Mouse (Mus musculus) neural tube, embryonic 11.5 days (tissue): Measurements from ENCODE around the gene Dynll2. TPM values are rescaled to one million over a fixed set of nuclear protein-coding genes. Genes with fewer than 3 reads are reported as not detected.

Experiments used
- ATAC-seq: fragments of 200-750 bp; cut with Nextera tagmentation; 2 replicates; pipeline ENCODE4 v1.8.0; 2017; ENCODE audit warnings: moderate number of reproducible peaks, mild to moderate bottlenecking, moderate TSS enrichment, moderate library complexity; ENCODE audit not compliant: insufficient read depth, low FRiP score, low TSS enrichment
- DNase-seq: peaks from one replicate; pipeline ENCODE4 v3.0.0-alpha.2; 2015; ENCODE audit warnings: low spot score
- H3K27ac ChIP-seq: fragments of 300-500 bp; sonication (generic); 2 replicates; pipeline ENCODE4 v1.5.1; 2014; ENCODE audit warnings: low read depth, mild to moderate bottlenecking, low read length
- H3K27me3 ChIP-seq: fragments of 300-500 bp; sonication (generic); 2 replicates; pipeline ENCODE4 v1.6.1; 2014; ENCODE audit warnings: mild to moderate bottlenecking, low read length, mixed read lengths; ENCODE audit not compliant: control insufficient read depth, insufficient read depth
- H3K36me3 ChIP-seq: fragments of 300-500 bp; sonication (generic); 2 replicates; pipeline ENCODE4 v1.6.1; 2014; ENCODE audit warnings: mild to moderate bottlenecking, low read length, moderate library complexity, mixed read lengths; ENCODE audit not compliant: control insufficient read depth, insufficient read depth
- H3K4me1 ChIP-seq: fragments of 300-500 bp; sonication (generic); 2 replicates; pipeline ENCODE4 v1.6.1; 2014; ENCODE audit warnings: low read length, mixed read lengths; ENCODE audit not compliant: control insufficient read depth, insufficient read depth
- H3K4me2 ChIP-seq: fragments of 300-500 bp; sonication (generic); 2 replicates; pipeline ENCODE4 v1.6.1; 2014; ENCODE audit warnings: low read depth, mild to moderate bottlenecking, moderate library complexity
- H3K4me3 ChIP-seq: fragments of 300-500 bp; sonication (generic); 2 replicates; pipeline ENCODE4 v1.5.1; 2014; ENCODE audit warnings: low read depth, low read length
- H3K9ac ChIP-seq: fragments of 300-500 bp; sonication (generic); 2 replicates; pipeline ENCODE4 v1.6.1; 2014; ENCODE audit warnings: mild to moderate bottlenecking, low read length
- H3K9me3 ChIP-seq: fragments of 300-500 bp; sonication (generic); 2 replicates; pipeline ENCODE4 v1.6.1; 2016; ENCODE audit warnings: low read length; ENCODE audit not compliant: control insufficient read depth
- WGBS: fragments of 180-500 bp; shearing (Covaris S2); extraction: QIAGEN DNeasy Blood & Tissue Kit; methylation state at CpG from one replicate; pipeline ENCODE4 v1.1.7; 2014; 5-methylcytosine and 5-hydroxymethylcytosine counted together
- polyA plus RNA-seq: library from polyadenylated mRNA; unstranded; fragments of >200 nt; fragmentation: Nextera tagmentation; extraction: Ambion mirVana; gene quantifications from 2 replicates; pipeline ENCODE4 v1.2.1, GENCODE M21; 2014

Gene Dynll2
- polyA plus RNA-seq, 1 experiment from 2014 or later, result 22.9 TPM

DNA sequence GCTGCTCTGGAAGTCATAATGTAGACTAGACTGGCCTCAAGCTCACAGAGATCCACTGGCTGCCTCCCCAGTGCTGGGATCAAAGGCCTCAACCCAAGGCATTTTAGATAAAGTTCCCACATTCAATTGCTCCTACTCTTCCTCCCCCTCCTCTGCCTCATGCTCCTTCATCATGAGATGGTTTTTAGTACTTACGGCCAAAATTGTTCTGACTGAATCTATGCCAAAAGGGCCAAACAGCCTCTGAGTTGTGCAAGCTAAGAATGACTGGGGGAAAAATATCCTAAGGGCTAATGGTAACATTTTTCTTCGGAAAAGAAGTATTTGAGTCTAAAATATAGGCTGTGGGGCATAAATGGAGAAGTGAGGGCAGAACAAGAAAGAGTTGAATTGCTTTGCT lies 36.6 kb upstream of the Dynll2 start:
- no peak overlapping the region for H3K27ac ChIP-seq
- WGBS, result 76% methylated on average over 2 of the region's 2 CpGs
- no peak overlapping the region for H3K4me2 ChIP-seq
- no peak overlapping the region for H3K4me3 ChIP-seq
- H3K9me3 ChIP-seq, result no peaks in the 10 kb centered on the region
- H3K27me3 ChIP-seq, result no peaks in the 10 kb centered on the region
- H3K36me3 ChIP-seq, result no peaks in the 10 kb centered on the region
- ATAC-seq (no peak), DNase-seq (no peak)
- H3K4me1 ChIP-seq, result no peaks in the 10 kb centered on the region
- no peak overlapping the region for H3K9ac ChIP-seq

DNA sequence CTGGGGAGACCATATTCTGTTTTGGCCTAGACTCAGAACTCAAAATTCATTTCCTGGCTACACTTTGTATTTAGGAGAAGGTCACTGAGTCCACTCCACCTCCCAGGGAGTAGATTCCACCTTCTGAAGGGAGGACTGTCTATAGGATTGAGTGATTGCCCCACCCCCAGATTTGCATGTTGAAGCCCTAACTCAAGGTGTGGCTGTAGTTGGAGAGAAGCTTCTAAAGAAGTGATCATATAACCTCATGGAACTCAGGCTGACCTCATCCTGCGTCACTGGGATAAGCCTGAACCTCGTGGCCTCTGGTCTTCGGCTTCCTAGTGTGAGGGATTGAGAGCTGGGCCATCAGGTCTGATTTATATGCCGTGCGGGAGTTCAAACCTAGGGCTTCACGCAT lies 28.5 kb upstream of the Dynll2 start:
- H3K4me3 ChIP-seq, result no peak overlapping the region
- no peak for DNase-seq
- H3K27ac ChIP-seq, result no peak overlapping the region
- no peak for ATAC-seq
- no peak overlapping the region for H3K9ac ChIP-seq
- H3K36me3 ChIP-seq, result no peaks in the 10 kb centered on the region
- H3K4me1 ChIP-seq, result no peaks in the 10 kb centered on the region
- H3K4me2 ChIP-seq, result no peak overlapping the region
- 69% methylated on average over 6 of the region's 6 CpGs for WGBS
- no peaks in the 10 kb centered on the region for H3K27me3 ChIP-seq
- H3K9me3 ChIP-seq, result no peaks in the 10 kb centered on the region

DNA sequence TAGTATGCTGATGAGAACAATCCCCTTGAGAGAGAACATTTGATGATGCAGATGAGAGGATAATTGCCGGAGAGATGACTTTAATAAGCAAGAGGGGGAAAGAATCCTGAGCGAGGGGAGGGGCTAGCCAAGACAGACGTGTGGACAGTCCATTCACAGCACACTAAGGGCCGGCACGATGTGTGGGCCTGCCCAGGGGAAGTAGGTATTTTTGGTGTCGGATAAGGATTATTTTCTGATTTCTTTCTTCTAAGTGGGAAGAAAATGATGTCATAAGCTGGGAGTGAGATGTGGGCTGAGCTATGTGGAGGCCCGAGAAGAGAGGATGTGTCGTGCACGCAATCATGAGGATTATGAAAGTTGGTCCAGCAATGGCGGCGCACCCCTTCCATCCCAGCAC lies 27.8 kb upstream of the Dynll2 start:
- H3K36me3 ChIP-seq, result no peaks in the 10 kb centered on the region
- no peak for DNase-seq
- WGBS, result 93% methylated on average over 11 of the region's 11 CpGs
- no peak overlapping the region for H3K9ac ChIP-seq
- no peaks in the 10 kb centered on the region for H3K4me1 ChIP-seq
- no peaks in the 10 kb centered on the region for H3K27me3 ChIP-seq
- H3K4me2 ChIP-seq, result no peak overlapping the region
- no peaks in the 10 kb centered on the region for H3K9me3 ChIP-seq
- H3K27ac ChIP-seq, result no peak overlapping the region
- H3K4me3 ChIP-seq, result no peak overlapping the region
- ATAC-seq, result no peak

DNA sequence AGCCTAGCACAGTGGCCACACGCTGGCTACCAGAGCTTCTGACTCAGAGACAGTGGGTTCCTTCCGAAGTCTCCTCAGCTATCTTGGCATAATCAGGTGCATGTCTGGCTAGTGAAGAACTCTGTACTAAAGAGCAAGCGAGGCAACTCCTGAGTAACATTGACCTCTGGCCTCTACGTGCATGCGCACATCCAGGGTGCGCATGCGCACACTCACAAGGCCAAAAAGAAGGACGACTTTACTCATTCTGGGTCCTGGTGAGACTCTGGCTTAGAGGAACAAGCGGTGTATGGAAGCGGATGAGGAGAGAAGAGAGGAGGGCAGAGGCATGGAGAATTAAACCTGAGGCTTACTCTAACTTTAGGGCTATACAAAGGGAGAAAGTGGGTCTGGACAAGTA lies 26.3 kb upstream of the Dynll2 start:
- no peaks in the 10 kb centered on the region for H3K9me3 ChIP-seq
- no peak overlapping the region for H3K4me2 ChIP-seq
- no peak overlapping the region for H3K9ac ChIP-seq
- no peak overlapping the region for H3K4me3 ChIP-seq
- DNase-seq, result no peak
- H3K4me1 ChIP-seq, result 0 out of 2 replicates have a peak, but pooled peaks cover 2% of the 10 kb centered on the region
- H3K27ac ChIP-seq, result no peak overlapping the region
- 92% methylated on average over 10 of the region's 10 CpGs for WGBS
- H3K27me3 ChIP-seq, result no peaks in the 10 kb centered on the region
- H3K36me3 ChIP-seq, result no peaks in the 10 kb centered on the region
- ATAC-seq, result no peak

DNA sequence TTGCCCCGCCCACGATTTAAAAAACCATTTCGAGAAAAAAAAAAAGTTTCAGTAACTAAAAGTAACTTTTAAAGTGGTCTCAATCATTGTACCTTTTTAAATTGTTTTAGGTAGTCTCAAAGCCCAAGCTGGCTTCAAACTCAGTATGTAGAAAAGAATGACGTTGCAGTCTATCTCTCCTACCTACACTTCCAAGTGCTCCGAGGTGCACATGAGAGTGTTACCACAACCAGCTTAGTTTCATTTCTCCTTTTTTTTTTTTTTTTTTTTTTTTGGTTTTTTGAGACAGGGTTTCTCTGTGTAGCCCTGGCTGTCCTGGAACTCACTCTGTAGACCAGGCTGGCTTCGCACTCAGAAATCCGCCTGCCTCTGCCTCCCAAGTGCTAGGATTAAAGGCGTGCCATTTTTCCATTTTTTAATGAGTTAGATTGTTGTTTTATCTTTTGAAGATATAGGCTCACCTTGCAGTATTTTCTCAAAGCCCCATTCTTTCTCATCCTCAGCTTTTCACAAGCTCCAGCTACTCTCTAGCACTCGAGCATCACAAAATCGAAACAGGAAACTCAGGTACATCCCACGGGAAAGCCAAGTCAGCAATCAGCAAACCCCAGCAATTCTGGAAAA lies 25.4 kb upstream of the Dynll2 start:
- Histone ChIP-seq H3K9me3 (no peaks in the 10 kb centered on the region), H3K27ac (no peak overlapping the region), H3K36me3 (no peaks in the 10 kb centered on the region), H3K4me1 (0 out of 2 replicates have a peak, but pooled peaks cover 2% of the 10 kb centered on the region), H3K27me3 (no peaks in the 10 kb centered on the region), H3K4me2 (no peak overlapping the region), H3K9ac (no peak overlapping the region), H3K4me3 (no peak overlapping the region)
- ATAC-seq (no peak), DNase-seq (no peak)
- WGBS, result 90% methylated on average over 11 of the region's 11 CpGs

DNA sequence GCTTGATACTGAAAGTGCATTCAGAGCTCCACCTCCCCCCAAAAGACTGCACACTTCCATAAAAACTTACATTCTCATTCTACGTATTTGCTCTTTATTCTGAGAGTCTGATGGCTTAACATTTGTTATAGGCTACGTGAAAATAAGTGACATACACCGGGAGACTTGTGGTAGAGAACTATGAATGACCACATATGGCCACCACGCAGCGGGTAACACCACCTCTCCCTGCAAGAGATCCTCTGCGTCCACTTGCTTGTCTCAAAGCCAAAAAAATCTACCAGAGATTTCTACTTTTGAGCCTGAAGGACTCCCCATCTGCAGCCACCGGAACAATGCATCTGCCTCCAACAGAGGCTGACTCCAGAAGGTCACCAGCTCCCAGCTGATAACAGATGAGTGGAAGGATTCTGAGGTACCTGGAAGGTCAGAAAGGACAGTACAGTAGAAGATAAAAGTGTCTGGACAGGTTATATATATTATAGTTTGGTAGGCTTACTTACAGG lies 24.6 kb upstream of the Dynll2 start:
- 91% methylated on average over 7 of the region's 7 CpGs for WGBS
- no peak for ATAC-seq
- Histone ChIP-seq H3K27me3 (no peaks in the 10 kb centered on the region), H3K4me1 (0 out of 2 replicates have a peak, but pooled peaks cover 2% of the 10 kb centered on the region), H3K9ac (no peak overlapping the region), H3K4me2 (no peak overlapping the region), H3K36me3 (no peaks in the 10 kb centered on the region), H3K27ac (no peak overlapping the region), H3K9me3 (no peaks in the 10 kb centered on the region), H3K4me3 (no peak overlapping the region)
- DNase-seq, result no peak

DNA sequence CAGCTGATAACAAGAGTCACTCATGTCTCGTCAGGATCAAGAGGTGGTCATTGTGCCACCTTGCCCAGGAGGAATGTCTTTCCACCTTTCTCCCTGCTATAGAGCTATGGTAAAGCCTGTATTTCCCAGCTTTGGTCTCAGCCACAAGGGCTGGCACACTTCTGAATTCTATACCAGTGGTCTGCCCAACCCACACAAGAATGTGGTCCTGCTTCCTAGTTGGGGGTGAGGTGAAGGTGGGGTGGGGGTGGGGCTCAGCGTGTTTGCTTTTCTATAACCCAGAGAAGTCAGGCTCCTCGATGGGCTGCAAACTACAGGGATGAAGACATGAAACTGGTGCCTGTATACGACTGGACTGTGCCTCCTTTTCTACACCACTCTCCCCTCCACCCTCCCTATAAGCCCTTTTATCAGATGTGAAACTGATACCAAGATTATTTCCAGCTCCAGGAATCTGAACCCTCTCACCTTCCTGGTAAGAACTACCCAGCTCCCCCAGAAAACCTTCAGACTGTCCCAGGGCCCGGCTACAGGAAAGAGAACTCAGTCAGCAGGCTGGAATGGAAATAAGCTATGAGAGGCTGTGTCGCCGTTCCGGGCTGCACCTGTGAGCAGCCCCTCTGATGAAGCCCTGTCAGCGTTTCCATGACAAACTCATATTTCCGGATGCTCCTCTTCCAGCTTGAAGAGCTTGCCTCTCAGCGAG lies 24.0 kb upstream of the Dynll2 start:
- WGBS, result 81% methylated on average over 11 of the region's 11 CpGs
- no peak for ATAC-seq

GRCm38 (mm10) chr11:88009542-88010190 lies 22.3 kb upstream of the Dynll2 start:
- DNase-seq, result no peak
- WGBS, result 28% methylated on average over 16 of the region's 16 CpGs
- H3K4me2 ChIP-seq, result no peak overlapping the region
- H3K27ac ChIP-seq, result no peak overlapping the region
- H3K9me3 ChIP-seq, result no peaks in the 10 kb centered on the region
- no peak overlapping the region for H3K4me3 ChIP-seq
- no peaks in the 10 kb centered on the region for H3K27me3 ChIP-seq
- ATAC-seq, result no peak
- H3K36me3 ChIP-seq, result no peaks in the 10 kb centered on the region
- 0 out of 2 replicates have a peak, but pooled peaks cover 2% of the 10 kb centered on the region for H3K4me1 ChIP-seq
- no peak overlapping the region for H3K9ac ChIP-seq

More for the DNA sequence above, 24.0 kb upstream of the Dynll2 start:
- no peak overlapping the region for H3K4me3 ChIP-seq
- DNase-seq, result no peak
- H3K9ac ChIP-seq, result no peak overlapping the region
- no peaks in the 10 kb centered on the region for H3K9me3 ChIP-seq
- no peak overlapping the region for H3K4me2 ChIP-seq
- no peaks in the 10 kb centered on the region for H3K27me3 ChIP-seq
- H3K36me3 ChIP-seq, result no peaks in the 10 kb centered on the region
- 0 out of 2 replicates have a peak, but pooled peaks cover 2% of the 10 kb centered on the region for H3K4me1 ChIP-seq
- H3K27ac ChIP-seq, result no peak overlapping the region
